Mouse (Mus musculus) embryo, embryonic 9.5 days (tissue): ENCODE data around the gene Pom121.
"Not testable (repeated sequence)": the region's sequence is repeated elsewhere in the genome, so short reads cannot be mapped to it uniquely, and the experiment has no call there.

Source experiments
- DNase-seq: peaks from one replicate; pipeline ENCODE4 v3.0.0-alpha.2; 2017; ENCODE audit errors: extremely low spot score

The Pom121 gene

GRCm38 (mm10) chr5:135369196-135369595 is 25.1 kb downstream of the Pom121 start:
- DNase-seq, result not testable (repeated sequence)

GRCm38 (mm10) chr5:135368312-135368711 is 26.0 kb downstream of the Pom121 start:
- DNase-seq, result no peak

GRCm38 (mm10) chr5:135367841-135368240 is 26.5 kb downstream of the Pom121 start:
- DNase-seq, result no peak

GRCm38 (mm10) chr5:135363540-135363939 is 30.8 kb downstream of the Pom121 start:
- peak; percentile 55 for DNase-seq

- DNase-seq, result no peak
Observed at GRCm38 (mm10) chr5:135362572-135362971, 31.8 kb downstream of the Pom121 start.

GRCm38 (mm10) chr5:135359772-135360171 is 34.6 kb downstream of the Pom121 start:
- DNase-seq, result no peak

GRCm38 (mm10) chr5:135357556-135357955 is 36.8 kb downstream of the Pom121 start:
- DNase-seq, result no peak

- DNase-seq, result no peak
Observed at GRCm38 (mm10) chr5:135356090-135356489, 38.3 kb downstream of the Pom121 start.

GRCm38 (mm10) chr5:135353564-135353963 is 40.8 kb downstream of the Pom121 start:
- peak; percentile 47 for DNase-seq

- no peak for DNase-seq
Observed at GRCm38 (mm10) chr5:135352995-135353394, 41.4 kb downstream of the Pom121 start, which contains the start of gene Trim50. TSS of gene Trim50 (plus strand) at chr5:135353295.

- no peak for DNase-seq
Observed at GRCm38 (mm10) chr5:135351606-135352005, 42.7 kb downstream of the Pom121 start.

GRCm38 (mm10) chr5:135349862-135350261 is 44.5 kb downstream of the Pom121 start, which contains the start of gene Fkbp6:
TSS of gene Fkbp6 (minus strand) at chr5:135350044.
- DNase-seq, result no peak

- DNase-seq, result no peak
Observed at GRCm38 (mm10) chr5:135347511-135348011, 46.8 kb downstream of the Pom121 start.

- no peak for DNase-seq
Observed at GRCm38 (mm10) chr5:135346430-135346829, 47.9 kb downstream of the Pom121 start.

GRCm38 (mm10) chr5:135345989-135346388 is 48.4 kb downstream of the Pom121 start:
- no peak for DNase-seq

GRCm38 (mm10) chr5:135337575-135337974 is 56.8 kb downstream of the Pom121 start:
- no peak for DNase-seq

- DNase-seq, result no peak
Observed at GRCm38 (mm10) chr5:135331161-135331560, 63.2 kb downstream of the Pom121 start.

GRCm38 (mm10) chr5:135330201-135330600 is 64.1 kb downstream of the Pom121 start:
- DNase-seq, result no peak

- no peak for DNase-seq
Observed at GRCm38 (mm10) chr5:135329471-135329870, 64.9 kb downstream of the Pom121 start.
